Mouse (Mus musculus) c-Kit-negative CD71-positive TER-119-positive erythroid progenitor cells, embryonic 14.5 days (primary cell): ENCODE measurements around the gene Gm3095.
"Not testable (repeated sequence)": the region's sequence is repeated elsewhere in the genome, so short reads cannot be mapped to it uniquely, and the experiment has no call there.

ENCODE experiments used
- DNase-seq: peaks from one replicate; pipeline ENCODE4 v3.0.0-alpha.2; 2013; ENCODE audit warnings: low read depth, low spot score

Gm3095 gene

DNA sequence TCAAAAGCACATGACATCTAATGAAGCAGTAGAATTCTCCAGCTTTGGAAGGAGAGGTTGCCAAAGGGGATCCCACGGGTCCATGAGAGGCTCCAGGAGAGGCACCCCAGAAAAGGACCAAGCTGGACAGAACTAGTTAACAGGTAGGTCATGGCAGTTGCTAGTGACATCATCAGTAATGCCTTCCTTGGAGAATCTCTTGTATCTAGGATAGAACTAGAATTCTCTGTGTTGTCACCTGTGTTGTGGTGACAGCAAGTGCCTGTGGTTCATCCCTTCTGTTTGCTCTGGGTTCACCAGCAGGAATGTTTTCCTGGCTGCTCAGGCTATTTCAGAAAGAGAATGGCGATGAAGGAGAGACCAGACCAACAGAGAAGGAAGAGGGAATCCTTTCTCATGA, at the start of gene Gm3095:
TSS of gene Gm3095 (plus strand) at position 301 of the 400 bp plus-strand sequence.
- not testable (repeated sequence) for DNase-seq

DNA sequence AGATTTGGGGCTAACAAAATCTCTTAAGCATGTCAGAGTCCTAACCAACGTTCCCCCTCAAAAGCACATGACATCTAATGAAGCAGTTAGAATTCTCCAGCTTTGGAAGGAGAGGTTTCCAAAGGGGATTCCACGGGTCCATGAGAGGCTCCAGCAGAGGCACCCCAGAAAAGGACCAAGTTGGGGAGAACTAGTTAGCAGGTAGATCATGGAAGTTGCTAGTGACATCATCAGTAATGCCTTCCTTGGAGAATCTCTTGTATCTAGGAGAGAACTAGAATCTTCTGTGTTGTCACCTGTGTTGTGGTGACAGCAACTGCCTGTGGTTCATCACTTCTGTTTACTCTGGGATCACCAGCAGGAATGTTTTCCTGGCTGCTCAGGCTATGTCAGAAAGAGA, 31.9 kb upstream of the Gm3095 start, which contains the start of gene Gm3029:
TSS of gene Gm3029 (plus strand) at position 301 of the 400 bp plus-strand sequence.
- DNase-seq = not testable (repeated sequence)

- not testable (repeated sequence) for DNase-seq
Measured at GRCm38 (mm10) chr14:3998094-3998493, 34.7 kb downstream of the Gm3095 start, which contains the start of gene Gm3099. Gm3099 (plus strand) TSS chr14:3998394.
